Mouse (Mus musculus) thymus, postnatal 14 days (tissue): ENCODE measurements around the gene Klhl3.

Experiments used
- DNase-seq: peaks from one replicate; pipeline ENCODE4 v3.0.0; 2021

The Klhl3 gene

DNA sequence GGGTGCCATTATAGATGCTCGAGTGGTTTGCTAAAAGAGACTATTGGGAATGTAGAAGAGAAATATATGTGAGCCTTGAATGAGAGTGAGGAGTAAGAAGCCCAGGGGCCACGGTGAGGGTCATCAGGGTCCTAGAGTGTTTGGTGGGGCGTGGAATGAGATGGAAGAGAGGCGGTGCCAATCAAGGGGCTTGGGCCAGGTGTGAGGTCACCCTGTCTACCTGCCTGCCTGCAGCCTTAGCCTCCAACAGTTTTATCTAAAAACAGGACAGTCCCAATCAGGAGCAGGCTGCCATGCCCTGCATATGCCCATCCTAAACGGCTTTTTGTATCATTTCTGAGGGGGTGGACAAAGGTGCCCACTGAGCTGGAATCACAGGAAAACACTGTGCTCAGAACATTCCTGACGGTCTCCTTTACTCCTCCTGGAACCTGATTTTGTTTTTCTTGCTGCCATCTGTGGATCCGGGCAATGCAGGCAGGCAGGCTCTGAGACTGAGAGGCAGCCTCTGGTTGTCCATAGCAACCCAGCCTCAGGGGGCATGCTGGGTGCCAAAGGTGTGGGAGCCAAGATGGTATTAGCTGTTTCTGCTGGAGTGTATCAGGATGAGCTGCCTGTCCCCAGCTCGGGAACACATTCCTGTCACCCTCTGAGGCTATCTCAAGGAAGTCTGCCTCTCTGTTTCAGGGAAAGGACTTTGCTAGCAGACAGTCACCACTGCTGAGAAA lies 89.5 kb downstream of the Klhl3 start:
- DNase-seq, result no peak

DNA sequence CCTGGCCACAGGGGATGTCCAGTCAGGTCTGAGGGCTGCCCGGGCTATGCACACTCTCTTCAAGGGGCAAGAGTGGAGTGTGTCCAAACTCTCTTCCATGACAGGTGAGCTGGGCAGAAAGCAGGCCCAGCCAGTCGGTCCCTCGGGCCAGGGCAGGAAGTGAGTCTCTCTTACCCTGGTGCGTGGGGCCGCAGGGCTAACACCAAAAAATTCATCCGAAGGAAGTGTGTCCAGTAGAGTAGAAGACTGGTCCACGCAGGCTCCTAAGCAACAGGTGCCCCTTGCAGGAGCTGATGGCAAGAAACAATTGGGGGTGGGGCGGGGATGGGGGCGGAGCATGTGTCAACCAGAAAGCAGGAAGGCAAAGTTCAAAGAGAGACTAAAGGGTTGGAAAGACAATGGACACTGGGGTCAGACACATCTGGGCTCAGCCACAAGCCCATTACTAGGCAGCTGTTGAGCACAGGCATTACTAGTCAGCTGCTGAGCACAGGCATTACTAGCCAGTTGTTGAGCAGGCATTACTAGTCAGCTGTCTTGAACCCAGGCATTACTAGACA lies 90.3 kb downstream of the Klhl3 start:
- no peak for DNase-seq

DNA sequence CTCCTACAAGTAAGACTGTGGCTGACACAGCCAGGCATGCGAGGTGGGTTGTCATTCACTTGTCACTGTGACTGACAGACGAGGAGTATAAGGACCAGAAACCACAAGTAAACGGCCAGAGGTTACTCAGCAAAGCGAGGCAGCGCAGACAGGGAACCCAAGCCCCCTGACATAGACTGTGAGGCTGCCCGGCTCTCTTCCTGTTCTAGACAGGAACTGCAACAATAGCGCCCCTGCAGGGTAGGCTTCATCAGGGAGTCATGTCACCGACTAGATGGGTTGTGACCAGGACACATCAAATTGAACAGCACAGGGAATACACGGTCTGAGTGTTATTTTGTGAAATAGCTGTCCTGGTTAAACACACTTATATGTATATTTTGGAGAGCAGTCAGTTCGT lies 93.0 kb downstream of the Klhl3 start:
- DNase-seq, result peak; percentile 45

DNA sequence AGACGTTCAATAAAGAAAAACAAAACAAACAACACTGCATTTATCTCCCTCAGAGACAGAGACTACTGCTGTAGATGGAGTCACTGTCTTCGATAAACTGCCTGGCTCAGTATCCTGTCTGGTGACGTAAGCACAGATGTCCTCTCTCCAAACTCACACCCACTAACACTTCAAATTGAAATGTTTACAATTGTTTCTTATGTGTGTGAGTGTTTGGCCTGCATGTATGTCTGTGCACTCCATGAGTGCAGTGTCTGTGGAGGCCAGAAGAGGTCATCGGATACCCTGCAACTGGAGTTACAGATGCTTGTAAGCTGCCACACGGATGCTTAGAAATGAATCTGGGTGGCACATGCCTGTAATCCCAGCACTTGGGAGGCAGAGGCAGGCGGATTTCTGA lies 96.1 kb downstream of the Klhl3 start:
- no peak for DNase-seq

DNA sequence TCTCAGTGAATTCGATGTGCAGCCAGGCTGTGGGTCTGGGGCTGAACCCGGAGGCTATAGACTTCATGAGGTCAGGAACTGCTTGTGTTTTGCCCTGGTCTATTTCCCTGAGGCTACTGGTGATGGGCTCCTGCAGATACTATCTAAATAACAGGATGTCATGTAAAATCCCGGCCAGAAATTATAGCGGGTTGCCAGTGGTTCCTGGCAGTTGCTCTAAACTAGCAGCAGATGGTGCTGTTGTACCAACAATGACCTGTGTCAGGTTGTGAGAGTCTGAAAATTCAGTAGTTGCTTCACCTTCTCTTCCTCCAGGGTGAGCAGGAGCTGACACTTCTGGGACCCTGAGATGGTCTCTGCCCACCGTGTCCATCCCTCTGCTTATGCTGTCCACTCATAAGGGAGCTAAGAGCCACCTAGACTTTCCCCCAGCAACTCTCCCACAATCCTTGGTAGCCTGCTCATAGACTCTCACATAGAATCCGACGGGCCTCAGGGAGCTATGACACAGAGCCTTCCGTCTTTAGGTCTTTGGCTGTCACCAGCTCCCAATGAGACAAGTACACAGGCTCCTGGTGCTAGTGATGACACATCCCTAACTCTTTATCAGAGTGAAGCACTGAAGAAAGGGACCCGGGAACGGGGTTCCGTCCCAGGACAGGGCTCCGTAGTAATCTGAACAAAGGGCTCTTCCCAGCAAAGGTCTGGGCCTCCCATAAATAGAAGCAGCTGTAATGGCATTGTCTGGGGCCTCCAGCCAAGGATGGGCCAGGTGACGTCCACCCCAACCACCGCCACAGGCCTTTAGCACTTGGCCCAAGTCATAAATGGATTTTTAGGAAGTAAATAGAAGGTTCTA lies 101.1 kb downstream of the Klhl3 start:
- DNase-seq, result peak; percentile 50

DNA sequence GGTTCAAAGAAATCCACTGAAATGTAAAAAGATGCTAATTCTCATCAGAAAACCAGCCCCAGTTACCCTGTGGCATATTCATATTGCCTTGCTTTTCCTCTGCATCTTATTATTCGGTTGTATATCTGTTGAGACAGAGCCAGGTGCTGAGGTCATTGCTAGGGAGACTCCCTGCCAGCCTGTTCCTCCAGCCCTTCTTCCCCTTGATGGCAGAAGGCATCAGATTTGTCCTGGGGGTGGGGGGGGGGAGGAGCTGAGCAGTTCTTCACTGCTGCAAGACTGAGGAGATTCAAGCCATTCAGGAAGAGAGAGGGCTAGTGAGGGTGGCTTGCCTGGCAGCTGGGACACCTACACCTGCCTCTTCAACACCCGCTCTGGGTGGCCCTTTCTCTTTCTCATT lies 101.9 kb downstream of the Klhl3 start:
- DNase-seq, result no peak

DNA sequence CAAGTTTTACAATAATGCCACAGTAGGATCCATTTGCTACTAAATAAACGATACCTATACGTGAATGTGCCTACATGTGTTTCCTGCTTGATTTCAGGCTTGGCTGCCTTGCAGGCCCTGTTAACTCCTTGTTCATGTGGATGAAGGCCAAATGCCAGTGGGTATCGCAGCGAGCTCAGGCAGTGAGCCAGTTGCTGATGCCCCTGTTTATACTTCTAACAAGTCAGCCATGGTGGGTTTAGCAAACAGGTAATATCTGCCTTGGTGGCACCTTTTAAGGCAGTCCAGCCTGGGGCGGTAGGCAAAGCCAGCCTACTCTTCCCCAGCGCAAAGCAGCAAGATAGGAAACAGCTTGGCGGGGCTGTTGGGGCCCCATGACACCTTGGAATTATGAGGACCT lies 103.0 kb downstream of the Klhl3 start:
- no peak for DNase-seq

DNA sequence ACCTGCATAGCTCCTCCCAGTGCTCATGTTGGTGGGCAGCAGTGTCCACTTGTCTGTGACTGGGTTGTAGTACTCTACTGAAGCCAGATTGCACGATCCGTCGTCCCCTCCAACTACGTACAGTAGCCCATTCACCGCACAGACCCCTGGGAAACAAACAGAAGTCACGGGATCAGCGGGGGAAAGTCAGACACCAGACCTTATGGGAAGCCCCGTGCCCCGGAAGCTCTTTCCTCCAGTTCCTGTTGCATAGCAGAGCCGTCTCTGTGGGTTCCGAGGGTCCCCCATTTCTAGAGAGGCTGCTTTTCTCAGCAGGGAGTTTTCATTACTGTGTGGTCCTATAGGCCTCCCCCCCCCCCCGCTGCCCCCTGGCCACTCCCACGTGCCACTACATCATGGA lies 104.1 kb downstream of the Klhl3 start:
- DNase-seq, result no peak

DNA sequence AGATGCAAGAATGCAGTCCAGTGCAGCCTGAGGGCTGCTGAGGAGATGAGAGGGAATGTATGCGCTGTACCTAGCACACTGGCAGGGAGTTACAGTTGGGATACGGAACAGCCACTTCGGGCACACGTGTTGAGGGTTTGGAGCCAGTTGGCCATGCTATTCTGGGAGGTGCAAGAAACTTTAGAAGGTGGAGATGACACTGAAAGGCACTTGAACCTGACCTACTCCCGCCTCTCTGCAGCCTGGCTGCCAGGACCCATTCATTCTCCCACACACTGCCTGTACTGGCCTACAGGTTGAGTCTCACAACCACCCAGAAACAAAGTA lies 105.4 kb downstream of the Klhl3 start:
- DNase-seq, result no peak

DNA sequence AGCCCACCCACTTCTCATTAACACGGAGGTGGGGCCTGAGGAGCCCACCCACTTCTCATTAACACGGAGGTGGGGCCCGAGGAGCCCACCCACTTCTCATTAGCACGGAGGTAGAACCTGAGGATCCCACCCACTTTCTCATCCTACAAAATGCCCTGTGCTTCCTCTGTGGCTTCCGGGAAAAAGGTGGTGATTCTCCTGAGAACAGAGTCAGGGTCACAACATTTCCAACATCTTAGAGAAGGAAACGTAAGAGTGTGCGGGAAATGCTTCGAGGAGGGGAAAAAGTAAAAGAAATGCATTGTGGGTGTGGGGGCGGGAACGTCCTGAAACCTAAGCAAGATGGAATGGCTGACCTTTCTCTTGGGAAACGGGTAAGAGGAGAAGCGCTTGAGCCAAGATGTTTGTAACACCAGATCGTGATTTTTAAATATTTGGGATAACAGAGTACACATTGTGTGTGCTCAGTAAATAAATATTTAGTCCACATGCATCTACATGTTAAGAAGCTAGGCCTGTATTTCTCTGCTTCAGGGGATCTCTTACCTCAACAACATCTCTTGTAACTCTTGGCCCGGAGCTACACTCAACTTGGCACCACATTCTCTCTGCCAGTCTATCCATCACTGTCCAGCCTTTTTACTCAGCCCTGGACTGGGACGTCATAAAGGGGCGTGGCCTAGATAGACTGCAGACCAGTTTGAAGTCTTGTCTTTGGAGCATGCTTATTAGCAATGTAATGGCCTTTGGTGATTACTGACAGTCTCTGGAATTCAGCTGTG lies 105.9 kb downstream of the Klhl3 start:
- DNase-seq, result no peak

DNA sequence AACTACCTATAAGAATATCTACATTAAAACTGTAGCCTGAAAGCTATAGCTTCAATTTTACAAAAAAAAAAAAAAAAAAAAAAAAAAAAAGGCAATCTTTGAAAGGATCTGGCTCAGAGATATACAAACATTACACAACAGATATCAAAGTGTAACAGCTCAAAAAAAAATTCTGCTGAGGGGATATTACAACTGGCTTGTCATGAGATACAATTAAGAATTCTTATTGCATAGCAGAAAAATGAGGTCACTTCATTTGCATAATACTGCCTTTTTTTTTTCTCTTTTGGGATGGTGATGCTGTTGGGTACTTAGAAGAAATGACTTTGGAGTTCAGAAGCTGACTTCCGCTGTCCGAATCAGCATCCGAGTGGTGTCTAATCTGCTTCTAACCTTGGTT lies 111.6 kb downstream of the Klhl3 start:
- DNase-seq, result no peak

DNA sequence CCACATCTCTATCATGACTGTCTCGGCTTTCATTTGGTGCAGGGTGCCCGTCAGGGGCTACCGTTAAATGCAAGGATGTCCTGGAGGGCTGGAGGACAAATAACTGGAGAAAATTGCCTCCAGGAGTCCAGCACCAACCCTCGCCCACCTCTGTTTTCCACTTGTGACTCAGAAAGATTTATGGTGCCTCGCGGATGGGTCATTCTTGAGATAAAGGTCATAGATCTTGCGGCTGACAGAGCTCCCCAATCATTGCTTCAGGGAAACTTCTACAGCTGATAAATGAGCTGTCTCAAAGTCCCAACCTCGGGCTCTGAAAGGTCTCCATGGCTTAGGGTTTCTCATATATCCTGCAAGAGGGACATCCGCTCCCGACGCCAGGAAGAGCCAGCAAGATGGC lies 116.9 kb downstream of the Klhl3 start:
- no peak for DNase-seq

DNA sequence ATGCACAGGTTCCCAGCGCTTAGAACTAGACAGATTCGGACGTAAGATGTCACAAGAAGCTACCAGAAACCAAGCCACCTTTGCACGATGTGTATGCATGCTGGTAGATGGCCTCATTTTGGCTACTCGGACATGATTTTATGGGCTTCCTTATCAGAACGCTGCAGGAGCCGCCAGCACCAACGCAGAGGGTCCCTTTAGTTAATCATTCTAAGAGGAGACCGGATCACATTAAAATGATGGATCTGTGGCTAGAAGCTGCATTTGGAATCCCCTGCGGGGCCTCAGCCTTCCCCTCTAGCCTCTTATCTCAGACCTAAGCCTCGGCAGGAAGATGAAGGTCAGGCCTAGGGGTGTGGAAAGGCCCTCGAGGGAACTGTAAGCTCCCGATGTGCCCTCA lies 117.5 kb downstream of the Klhl3 start:
- no peak for DNase-seq

DNA sequence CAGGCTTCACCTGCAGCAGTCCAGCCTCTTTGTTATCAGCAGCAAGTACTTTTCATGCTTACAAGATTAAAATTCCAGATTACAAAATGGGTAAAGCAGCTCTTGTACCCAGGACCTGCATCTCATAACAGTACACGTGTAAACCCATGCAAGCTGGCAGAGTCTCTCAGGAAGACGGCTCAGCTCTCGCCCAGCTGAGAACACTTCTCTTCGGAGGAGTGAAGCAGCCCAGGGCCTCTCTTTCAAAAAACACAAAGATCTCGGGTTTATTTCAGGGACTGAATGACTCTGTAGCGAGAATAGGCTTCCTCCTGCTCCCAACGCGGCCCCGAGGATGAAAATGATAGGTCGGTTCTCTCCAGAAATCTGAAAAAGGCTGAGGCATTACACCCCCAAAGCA lies 128.8 kb downstream of the Klhl3 start:
- DNase-seq, result no peak

DNA sequence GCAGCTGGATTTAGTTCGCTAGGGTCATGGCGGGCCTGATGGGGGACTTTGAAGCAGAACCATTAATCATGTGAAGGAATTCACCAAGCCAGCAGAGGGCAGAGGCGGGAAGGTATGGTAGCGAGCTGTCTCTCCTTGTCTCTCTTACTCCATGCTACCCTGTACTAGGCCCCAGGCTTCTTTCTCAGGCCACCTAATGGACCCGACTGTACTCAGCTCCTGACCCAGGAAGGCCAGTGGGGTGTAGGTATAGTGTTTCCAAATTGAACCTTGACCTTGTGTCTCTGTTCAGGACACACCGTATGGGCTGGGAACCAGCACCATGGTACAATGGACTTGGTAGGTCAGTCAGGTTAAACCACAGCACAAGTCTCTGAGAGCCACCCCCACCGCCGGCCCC lies 129.2 kb downstream of the Klhl3 start:
- DNase-seq, result no peak

DNA sequence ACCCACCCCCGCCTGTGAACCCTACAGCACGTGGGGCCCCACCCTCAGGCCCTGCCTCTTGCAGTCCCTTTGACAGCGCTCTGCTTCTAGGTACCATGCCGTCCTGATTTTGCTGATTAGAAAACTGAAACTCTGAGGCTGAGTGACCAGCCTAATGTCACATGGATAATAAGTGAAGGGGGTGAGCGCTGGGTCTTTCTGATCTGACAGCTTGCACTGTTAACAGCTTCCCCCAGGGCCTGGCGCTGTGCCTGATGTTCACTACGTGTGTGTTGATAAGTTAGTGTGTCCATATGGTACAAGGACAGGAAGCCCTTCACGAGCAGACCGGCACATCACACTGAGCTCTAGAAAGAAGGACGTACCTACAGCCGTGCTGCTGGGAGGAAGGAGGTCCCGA lies 130.1 kb downstream of the Klhl3 start:
- peak; percentile 13 for DNase-seq

DNA sequence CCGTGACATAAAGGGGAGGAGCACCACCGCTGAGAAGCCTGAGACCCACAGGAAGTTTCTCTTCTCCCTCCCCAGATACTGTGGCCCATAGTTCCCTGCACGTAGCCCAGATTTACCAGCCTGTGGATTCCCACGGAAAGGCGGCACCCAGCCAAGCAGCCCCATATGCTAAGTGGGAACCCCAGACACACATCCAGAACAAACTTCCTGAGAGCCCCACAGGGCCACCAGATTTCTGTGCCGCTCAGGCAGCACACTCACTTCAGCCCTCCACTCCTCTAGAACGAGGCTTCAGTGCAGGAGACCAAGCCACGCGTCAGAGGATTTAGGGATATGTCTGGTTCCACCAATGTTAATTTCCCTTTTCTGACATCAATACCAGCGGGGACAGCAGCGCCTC lies 130.5 kb downstream of the Klhl3 start:
- DNase-seq, result peak; percentile 6

DNA sequence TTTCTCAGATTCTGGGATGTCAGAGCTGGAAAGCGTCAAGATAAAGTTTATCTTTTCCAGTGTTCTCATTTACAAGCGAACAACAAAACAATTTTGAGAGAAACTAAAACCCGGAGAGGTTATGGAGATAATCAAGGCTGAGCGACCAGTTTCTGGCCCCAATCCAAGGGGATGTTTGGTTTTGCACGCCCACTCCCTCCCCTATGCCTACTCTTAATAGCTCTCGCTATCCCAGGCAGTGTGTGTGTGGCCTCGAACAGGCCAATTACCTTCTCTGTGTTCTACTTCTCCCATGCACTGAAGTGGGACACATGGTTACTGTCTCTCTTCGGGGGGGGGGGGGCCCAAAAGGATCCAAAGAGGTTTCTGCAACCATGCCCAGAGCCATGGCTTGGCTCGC lies 132.7 kb downstream of the Klhl3 start:
- no peak for DNase-seq

DNA sequence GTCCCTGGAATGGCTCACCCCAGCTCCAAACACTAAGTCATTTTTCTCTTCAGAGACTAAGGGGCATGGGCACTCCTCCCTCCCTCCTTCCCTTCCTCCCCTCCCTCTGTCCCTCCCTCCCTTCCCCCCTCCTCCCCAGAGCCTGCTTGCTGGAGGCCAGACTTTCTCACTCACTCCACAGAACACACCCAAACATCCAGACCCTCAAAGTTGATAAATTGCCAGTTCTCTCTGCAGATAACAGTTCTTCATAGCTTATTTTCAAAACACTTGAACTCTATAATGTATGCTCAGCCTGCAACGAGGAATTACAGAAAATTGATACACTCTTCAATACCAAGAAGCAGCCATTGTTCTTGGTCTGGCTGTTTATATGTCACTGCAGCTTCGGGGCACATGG lies 133.3 kb downstream of the Klhl3 start:
- no peak for DNase-seq

DNA sequence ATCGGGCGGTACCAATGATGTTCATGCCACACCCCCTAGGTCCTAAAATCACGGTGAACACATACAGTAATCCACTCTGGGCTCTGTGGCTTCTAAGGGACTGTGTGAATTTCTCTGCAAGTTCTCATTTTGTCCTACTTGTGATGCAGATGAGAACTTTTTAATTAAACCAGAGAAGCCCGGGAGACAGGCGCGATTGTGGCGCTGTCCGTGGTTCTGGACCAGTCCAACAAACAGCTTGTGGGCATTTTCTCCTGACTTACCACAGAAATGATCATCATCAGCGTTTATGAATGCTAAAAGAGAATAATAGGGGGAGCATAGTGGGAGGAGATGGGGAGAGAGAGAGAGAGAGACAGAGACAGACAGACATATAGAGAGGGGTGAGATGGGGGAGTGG lies 134.5 kb downstream of the Klhl3 start:
- no peak for DNase-seq

DNA sequence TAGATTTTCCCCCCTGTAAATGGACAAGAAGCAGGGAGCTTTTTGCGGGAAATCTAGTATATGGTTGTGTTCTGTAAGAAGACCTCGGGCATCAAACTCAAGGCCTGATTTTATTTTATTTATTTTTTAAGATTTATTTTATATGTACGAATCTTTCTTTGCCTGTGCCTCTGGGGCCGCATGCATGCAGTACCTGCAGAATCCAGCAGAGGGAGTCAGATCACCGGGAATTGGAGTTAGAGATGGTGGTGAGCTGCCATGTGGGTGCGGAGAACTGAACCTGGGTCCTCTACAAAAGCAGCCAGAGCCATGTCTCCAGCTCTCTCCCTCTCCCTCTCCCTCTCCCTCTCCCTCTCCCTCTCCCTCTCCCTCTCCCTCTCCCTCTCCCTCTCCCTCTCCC lies 135.7 kb downstream of the Klhl3 start:
- DNase-seq, result no peak

DNA sequence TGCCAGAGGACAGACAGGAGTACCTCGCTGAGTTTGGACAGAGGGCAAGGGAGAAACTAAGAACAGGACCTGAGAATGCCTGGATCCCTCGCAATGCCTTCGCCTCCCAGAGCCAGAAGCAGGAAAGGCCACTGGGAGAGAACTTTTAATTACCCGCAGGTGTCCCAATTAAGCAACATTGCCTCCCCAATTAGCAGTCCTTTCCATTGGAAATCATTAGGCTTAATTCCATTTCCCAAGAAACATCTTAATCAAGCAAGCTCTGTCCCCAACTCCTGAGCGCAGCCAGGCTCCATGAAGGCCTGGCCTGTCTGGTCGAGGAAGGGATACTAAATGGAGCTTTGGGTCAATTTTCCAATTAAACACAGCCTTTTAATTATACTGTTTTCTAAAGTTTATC lies 147.7 kb downstream of the Klhl3 start:
- DNase-seq, result no peak

DNA sequence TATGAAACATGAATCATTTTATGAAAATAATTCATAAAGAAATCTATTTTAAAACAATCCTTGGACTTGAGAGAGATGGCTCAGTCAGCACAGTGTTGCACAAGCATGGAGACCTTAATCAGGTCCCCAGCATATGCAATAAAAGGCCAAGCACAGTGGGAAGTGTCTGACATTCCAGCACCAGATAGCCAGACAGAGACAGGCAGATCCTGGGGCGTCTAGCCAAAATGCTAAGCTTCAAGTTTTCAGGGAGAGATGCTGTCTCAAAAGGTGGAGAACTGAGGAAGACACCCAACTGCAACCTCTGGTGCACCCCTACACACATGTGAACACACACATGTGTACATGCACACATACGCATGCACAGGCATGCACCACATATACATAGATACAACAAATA lies 153.1 kb downstream of the Klhl3 start:
- no peak for DNase-seq

DNA sequence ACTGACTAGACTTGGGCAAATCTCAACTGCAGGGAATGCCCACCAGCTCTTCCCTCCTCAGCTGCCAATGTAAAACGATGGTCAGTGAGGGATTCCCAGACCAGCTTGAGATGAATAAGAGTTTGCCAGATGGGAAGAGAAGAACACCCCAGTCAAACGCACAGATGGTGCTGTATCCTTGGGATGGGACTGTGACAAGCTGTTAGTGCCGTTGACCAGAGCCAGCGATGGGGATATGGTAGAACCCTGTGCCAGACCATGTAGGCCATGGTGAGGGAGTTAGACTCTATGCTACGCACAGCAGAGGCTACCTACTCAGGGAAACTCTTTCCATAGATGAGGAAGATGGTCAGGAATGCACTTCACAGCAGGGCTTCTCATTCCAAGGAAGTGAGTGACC lies 153.6 kb downstream of the Klhl3 start:
- no peak for DNase-seq
